Mouse (Mus musculus) embryonic facial prominence, embryonic 12.5 days (tissue): ENCODE measurements around the gene Pou6f1. TPM values are rescaled to one million over a fixed set of nuclear protein-coding genes. Genes with fewer than 3 reads are reported as not detected.
"Not testable (repeated sequence)": the region's sequence is repeated elsewhere in the genome, so short reads cannot be mapped to it uniquely, and the experiment has no call there.

Experiments used
- ATAC-seq: fragments of 200-750 bp; cut with Nextera tagmentation; 2 replicates; pipeline ENCODE4 v1.8.0; 2017; ENCODE audit not compliant: insufficient number of reproducible peaks, insufficient read depth, low FRiP score, low TSS enrichment
- H3K27ac ChIP-seq: fragments of 300-500 bp; sonication (generic); 2 replicates; pipeline ENCODE4 v1.5.1; 2016; ENCODE audit warnings: mild to moderate bottlenecking
- H3K27me3 ChIP-seq: fragments of 300-500 bp; sonication (generic); 2 replicates; pipeline ENCODE4 v1.6.1; 2016; ENCODE audit warnings: mild to moderate bottlenecking, moderate library complexity
- H3K36me3 ChIP-seq: fragments of 300-500 bp; sonication (generic); 2 replicates; pipeline ENCODE4 v1.6.1; 2016; ENCODE audit warnings: mild to moderate bottlenecking
- H3K4me1 ChIP-seq: fragments of 300-500 bp; sonication (generic); 2 replicates; pipeline ENCODE4 v1.6.1; 2016
- H3K4me2 ChIP-seq: fragments of 300-500 bp; sonication (generic); replicated peaks from 2 replicates; pipeline ENCODE4 v1.6.1; 2016; ENCODE audit warnings: mild to moderate bottlenecking, moderate library complexity
- H3K4me3 ChIP-seq: fragments of 300-500 bp; sonication (generic); 2 replicates; pipeline ENCODE4 v1.5.1; 2016; ENCODE audit warnings: mild to moderate bottlenecking
- H3K9ac ChIP-seq: fragments of 300-500 bp; sonication (generic); 2 replicates; pipeline ENCODE4 v1.6.1; 2016; ENCODE audit warnings: mild to moderate bottlenecking, moderate library complexity
- H3K9me3 ChIP-seq: fragments of 300-500 bp; sonication (generic); 2 replicates; pipeline ENCODE4 v1.6.1; 2016; ENCODE audit warnings: mild to moderate bottlenecking, moderate library complexity
- WGBS: fragments of 180-500 bp; shearing (Covaris S2); methylation state at CpG from one replicate; pipeline ENCODE4 v1.1.7; 2016; 5-methylcytosine and 5-hydroxymethylcytosine counted together
- microRNA-seq: library from miRNA; unstranded; fragments of <30 nt; microRNA quantifications from one replicate; pipeline ENCODE4, GENCODE M21; 2017
- polyA plus RNA-seq: library from polyadenylated mRNA; unstranded; fragments of >200 nt; fragmentation: Nextera tagmentation; extraction: Ambion mirVana; gene quantifications from 2 replicates; pipeline ENCODE4 v1.2.1, GENCODE M21; 2016

Gene Pou6f1
- polyA plus RNA-seq, 1 experiment from 2014 or later, result 9.0 TPM

DNA sequence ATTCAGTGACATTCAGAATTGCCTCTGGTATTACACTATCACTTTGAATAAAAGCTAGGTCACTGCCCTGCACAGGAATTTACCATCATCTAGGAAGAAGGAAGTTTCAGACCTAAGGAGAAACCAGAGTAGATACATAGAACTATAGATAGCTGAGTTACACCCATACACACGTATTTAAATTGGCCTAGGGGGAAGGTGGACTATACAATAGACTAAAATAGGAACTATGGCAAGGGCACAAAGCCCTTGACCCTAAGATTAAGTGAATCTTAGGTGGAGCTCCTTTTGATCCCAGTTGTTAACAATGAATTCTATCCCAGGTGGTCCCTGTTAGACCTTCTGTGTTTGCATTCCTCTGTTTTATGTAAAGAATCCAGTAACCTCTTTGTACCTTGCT lies 58.8 kb downstream of the Pou6f1 start:
- peaks cover 23% of the 10 kb centered on the region for H3K36me3 ChIP-seq
- ATAC-seq, H3K4me3 ChIP-seq, H3K4me1 ChIP-seq, H3K27me3 ChIP-seq, H3K27ac ChIP-seq, H3K9ac ChIP-seq, H3K4me2 ChIP-seq, H3K9me3 ChIP-seq: not testable (repeated sequence)
- 73% methylated on average over 1 of the region's 1 CpGs for WGBS

DNA sequence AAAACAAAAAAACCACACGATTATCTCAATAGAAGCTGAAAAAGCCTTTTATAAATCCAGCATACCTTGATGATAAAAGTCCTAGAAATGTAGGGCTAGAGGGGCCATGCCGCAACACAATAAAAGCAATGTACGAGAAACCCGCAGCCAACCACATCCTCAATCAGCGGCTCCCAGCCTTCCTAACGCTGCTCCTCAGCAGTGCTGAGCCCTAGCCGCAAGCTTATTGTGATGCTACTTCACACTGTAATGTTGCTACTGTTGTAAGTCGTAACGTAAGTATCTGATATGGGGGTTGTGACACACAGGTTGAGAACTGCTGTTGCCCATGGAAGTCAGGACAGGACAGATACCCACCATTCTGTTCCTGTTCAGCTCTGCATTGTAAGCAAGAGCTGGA lies 60.4 kb downstream of the Pou6f1 start:
- Histone ChIP-seq H3K4me2 (no peak overlapping the region), H3K9ac (no peak overlapping the region), H3K27me3 (no peaks in the 10 kb centered on the region), H3K9me3 (no peaks in the 10 kb centered on the region), H3K4me3 (no peak overlapping the region), H3K4me1 (no peaks in the 10 kb centered on the region), H3K27ac (no peak overlapping the region), H3K36me3 (peaks cover 29% of the 10 kb centered on the region)
- ATAC-seq, result no peak
- WGBS, result 93% methylated on average over 9 of the region's 9 CpGs

DNA sequence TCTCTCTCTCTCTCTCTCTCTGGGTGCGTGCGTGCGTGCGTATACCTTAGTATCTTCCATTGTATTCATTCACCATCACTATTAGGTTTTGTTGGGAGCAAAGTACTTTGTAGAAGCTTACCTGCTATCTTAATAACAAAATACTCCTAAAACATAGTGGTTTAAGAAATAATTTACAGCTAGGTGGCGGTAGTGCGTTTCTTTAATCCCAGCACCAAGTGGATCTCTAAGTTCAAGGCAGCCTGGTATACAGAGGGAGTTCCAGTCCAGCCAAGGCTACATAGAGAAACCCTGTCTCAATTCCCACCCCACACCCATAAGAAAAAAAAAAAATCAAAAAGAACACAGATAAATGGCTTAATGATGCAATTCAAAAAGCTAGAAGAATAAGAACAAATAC lies 61.9 kb downstream of the Pou6f1 start:
- Histone ChIP-seq H3K9me3 (no peaks in the 10 kb centered on the region), H3K4me3 (no peak overlapping the region), H3K4me1 (no peaks in the 10 kb centered on the region), H3K36me3 (peaks cover 26% of the 10 kb centered on the region), H3K27ac (no peak overlapping the region), H3K9ac (no peak overlapping the region), H3K27me3 (no peaks in the 10 kb centered on the region), H3K4me2 (no peak overlapping the region)
- no peak for ATAC-seq
- WGBS, result 85% methylated on average over 6 of the region's 6 CpGs

DNA sequence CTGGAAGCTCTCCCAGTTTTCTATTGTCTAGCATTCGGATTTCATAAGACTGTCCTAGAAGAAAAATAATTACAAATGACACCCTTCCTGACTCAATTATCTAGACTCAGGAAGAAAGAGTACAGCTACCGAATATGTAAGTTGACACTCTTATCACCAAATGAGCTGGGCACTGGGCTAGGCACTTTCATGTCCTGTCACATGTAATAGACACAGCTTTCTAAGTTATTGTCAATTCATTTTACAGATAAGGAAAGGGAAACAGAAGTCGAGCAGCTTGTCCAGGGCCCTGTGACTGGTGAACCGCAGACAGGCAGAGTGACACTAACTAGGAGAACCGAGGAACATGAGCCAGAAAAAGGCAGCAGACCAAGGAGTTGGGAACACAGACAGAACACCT lies 71.9 kb downstream of the Pou6f1 start:
- 81% methylated on average over 5 of the region's 5 CpGs for WGBS
- H3K9me3 ChIP-seq, result no peaks in the 10 kb centered on the region
- no peaks in the 10 kb centered on the region for H3K27me3 ChIP-seq
- no peak overlapping the region for H3K9ac ChIP-seq
- ATAC-seq, result no peak
- H3K36me3 ChIP-seq, result peaks cover 33% of the 10 kb centered on the region
- H3K4me2 ChIP-seq, result no peak overlapping the region
- no peak overlapping the region for H3K4me3 ChIP-seq
- no peak overlapping the region for H3K27ac ChIP-seq
- no peaks in the 10 kb centered on the region for H3K4me1 ChIP-seq

- Histone ChIP-seq H3K9ac (no peak overlapping the region), H3K27ac (no peak overlapping the region), H3K9me3 (no peaks in the 10 kb centered on the region), H3K36me3 (peaks cover 44% of the 10 kb centered on the region), H3K4me1 (no peaks in the 10 kb centered on the region; the same call in 1 of the 2 replicates), H3K4me2 (no peak overlapping the region), H3K27me3 (no peaks in the 10 kb centered on the region), H3K4me3 (no peak overlapping the region)
- WGBS, result 89% methylated on average over 14 of the region's 14 CpGs
- ATAC-seq, result no peak
Observed at GRCm38 (mm10) chr15:100525405-100525804, 74.4 kb downstream of the Pou6f1 start.

Small RNA genes within 50 kb of the gene (microRNA-seq; reads per million reads assigned to microRNA genes)
- not detected for gene Mir6961

Other genes starting within 250 kb of the Pou6f1 start
- 0.26 TPM in 1 of 2 replicates, not detected in the other for gene Methig1, start 246.8 kb downstream of the Pou6f1 start, polyA plus RNA-seq
- not detected in 2 replicates for gene Mettl7a2, start 246.8 kb downstream of the Pou6f1 start, polyA plus RNA-seq
- not detected in 2 replicates for gene Higd1c, start 235.4 kb downstream of the Pou6f1 start, polyA plus RNA-seq
- 0.12 and 0.14 TPM in 2 replicates for gene Gm5475, start 177.8 kb downstream of the Pou6f1 start, polyA plus RNA-seq
- gene Slc11a2, start 174.9 kb downstream of the Pou6f1 start, polyA plus RNA-seq, result 22.3 and 23.0 TPM in 2 replicates
- gene Letmd1, start 131.0 kb downstream of the Pou6f1 start, polyA plus RNA-seq, result 35.3 and 37.3 TPM in 2 replicates
- 32.8 and 34.9 TPM in 2 replicates for gene Csrnp2, start 104.5 kb downstream of the Pou6f1 start, polyA plus RNA-seq
- 42.7 and 43.7 TPM in 2 replicates for gene Tfcp2, start 48.0 kb downstream of the Pou6f1 start, polyA plus RNA-seq
- gene Dazap2, start 15.4 kb upstream of the Pou6f1 start, polyA plus RNA-seq, result 124 and 130 TPM in 2 replicates
- 5.9 and 7.2 TPM in 2 replicates for gene Smagp, start 37.0 kb upstream of the Pou6f1 start, polyA plus RNA-seq
- 2.2 and 2.4 TPM in 2 replicates for gene Bin2, start 69.6 kb upstream of the Pou6f1 start, polyA plus RNA-seq
- 1.1 and 2.4 TPM in 2 replicates for gene Cela1, start 87.9 kb upstream of the Pou6f1 start, polyA plus RNA-seq
- gene Galnt6, start 129.4 kb upstream of the Pou6f1 start, polyA plus RNA-seq, result 0.39 and 0.40 TPM in 2 replicates
- 7.3 and 8.4 TPM in 2 replicates for gene Slc4a8, start 161.8 kb upstream of the Pou6f1 start, polyA plus RNA-seq